Mouse (Mus musculus): ENCODE measurements around the gene Grik4. TPM values are rescaled to one million over a fixed set of nuclear protein-coding genes. Genes with fewer than 3 reads are reported as not detected.

The Grik4 gene
- polyA plus RNA-seq, 2 experiments, result 0.19 to 0.38 TPM

GRCm38 (mm10) chr9:42908657-42909313 lies 35.5 kb downstream of the Grik4 start:
- TF ChIP-seq CTCF (IDR thresholded peaks at IDR 0.05; ENCODE audit: low read depth), result no peak
- no peak for TF ChIP-seq EP300 (IDR thresholded peaks at IDR 0.05; ENCODE audit: low read depth)
- Histone ChIP-seq H3K4me3 (ENCODE audit: insufficient read depth in 1 of 2, low read depth in 2 of 2, low read length in 2 of 2) (no peak overlapping the region), H3K27ac (no peak overlapping the region), H3K36me3 (replicated peaks; ENCODE audit: control insufficient read depth, insufficient read depth, low read depth) (no peaks in the 10 kb centered on the region), H3K4me2 (ENCODE audit: low read depth) (no peak overlapping the region), H3K9me3 (ENCODE audit: control insufficient read depth, low read length) (no peaks in the 10 kb centered on the region), H3K27me3 (ENCODE audit: control insufficient read depth, insufficient read depth, low read length) (no peaks in the 10 kb centered on the region), H3K9ac (replicated peaks) (no peak overlapping the region), H3K4me1 (replicated peaks; ENCODE audit: control insufficient read depth in 2 of 2, insufficient read depth in 2 of 2, low read length in 1 of 2) (peaks cover 0 to 15% of the 10 kb centered on the region in 2 experiments; a peak in 2 of 4 replicates)
- 0 out of 2 replicates have a peak, but pooled peaks have one; percentile 31 for ATAC-seq (ENCODE audit: insufficient read depth)
- DNase-seq (ENCODE audit: low read depth in 3 of 3, low spot score in 3 of 3), result no peak
- 15% methylated on average over 8 of the region's 8 CpGs for WGBS (ENCODE audit: insufficient replicate concordance)

- H3K9ac ChIP-seq (replicated peaks), result no peak overlapping the region
- H3K9me3 ChIP-seq (ENCODE audit: control insufficient read depth, low read length), result no peaks in the 10 kb centered on the region
- ATAC-seq (ENCODE audit: insufficient read depth), result no peak
- 35% methylated on average over 3 of the region's 3 CpGs for WGBS (ENCODE audit: insufficient replicate concordance)
- no peak overlapping the region for H3K4me3 ChIP-seq (ENCODE audit: insufficient read depth in 1 of 2, low read depth in 2 of 2, low read length in 2 of 2)
- no peaks in the 10 kb centered on the region for H3K36me3 ChIP-seq (replicated peaks; ENCODE audit: control insufficient read depth, insufficient read depth, low read depth)
- no peaks in the 10 kb centered on the region for H3K27me3 ChIP-seq (ENCODE audit: control insufficient read depth, insufficient read depth, low read length)
- no peak overlapping the region for H3K27ac ChIP-seq
- no peak for DNase-seq (ENCODE audit: low read depth in 3 of 3, low spot score in 3 of 3)
- TF ChIP-seq CTCF (IDR thresholded peaks at IDR 0.05; ENCODE audit: low read depth) (no peak), EP300 (IDR thresholded peaks at IDR 0.05; ENCODE audit: low read depth) (no peak)
- H3K4me1 ChIP-seq (replicated peaks; ENCODE audit: control insufficient read depth in 2 of 2, insufficient read depth in 2 of 2, low read length in 1 of 2), result peaks cover 0 to 15% of the 10 kb centered on the region in 2 experiments; a peak in 2 of 4 replicates
- H3K4me2 ChIP-seq (ENCODE audit: low read depth), result no peak overlapping the region
Observed at GRCm38 (mm10) chr9:42906995-42907394, 37.3 kb downstream of the Grik4 start.

GRCm38 (mm10) chr9:42898091-42898591 lies 46.2 kb downstream of the Grik4 start:
- Histone ChIP-seq H3K9ac (replicated peaks) (no peak overlapping the region), H3K27me3 (ENCODE audit: control insufficient read depth, insufficient read depth, low read length) (peaks cover 25% of the 10 kb centered on the region), H3K4me2 (ENCODE audit: low read depth) (peak overlapping the region; percentile 53; the same call in 1 of the 2 replicates), H3K36me3 (replicated peaks; ENCODE audit: control insufficient read depth, insufficient read depth, low read depth) (no peaks in the 10 kb centered on the region), H3K4me3 (ENCODE audit: insufficient read depth in 1 of 2, low read depth in 2 of 2, low read length in 2 of 2) (no peak overlapping the region), H3K27ac (no peak overlapping the region), H3K4me1 (replicated peaks; ENCODE audit: control insufficient read depth in 2 of 2, insufficient read depth in 2 of 2, low read length in 1 of 2) (no peaks in the 10 kb centered on the region; a peak in 1 of 4 replicates), H3K9me3 (ENCODE audit: control insufficient read depth, low read length) (no peaks in the 10 kb centered on the region)
- WGBS (ENCODE audit: insufficient replicate concordance), result 9% methylated on average over 11 of the region's 11 CpGs
- ATAC-seq (ENCODE audit: insufficient read depth) (no peak), DNase-seq (ENCODE audit: low read depth in 3 of 3, low spot score in 3 of 3) (no peak)
- TF ChIP-seq CTCF (IDR thresholded peaks at IDR 0.05; ENCODE audit: low read depth) (no peak), EP300 (IDR thresholded peaks at IDR 0.05; ENCODE audit: low read depth) (no peak)

- no peak for ATAC-seq (ENCODE audit: insufficient read depth)
Observed at GRCm38 (mm10) chr9:42897361-42898051, 46.8 kb downstream of the Grik4 start.

More at GRCm38 (mm10) chr9:42897361-42898051, 46.8 kb downstream of the Grik4 start:
- Histone ChIP-seq H3K4me3 (ENCODE audit: insufficient read depth in 1 of 2, low read depth in 2 of 2, low read length in 2 of 2) (peak overlapping the region; percentile 7 to 34; a peak in 3 of 4 replicates), H3K4me1 (replicated peaks; ENCODE audit: control insufficient read depth in 2 of 2, insufficient read depth in 2 of 2, low read length in 1 of 2) (no peaks in the 10 kb centered on the region; a peak in 1 of 4 replicates), H3K27ac (no peak overlapping the region), H3K9me3 (ENCODE audit: control insufficient read depth, low read length) (no peaks in the 10 kb centered on the region), H3K4me2 (ENCODE audit: low read depth) (peak overlapping the region; percentile 53), H3K9ac (replicated peaks) (no peak overlapping the region), H3K27me3 (ENCODE audit: control insufficient read depth, insufficient read depth, low read length) (peaks cover 25% of the 10 kb centered on the region), H3K36me3 (replicated peaks; ENCODE audit: control insufficient read depth, insufficient read depth, low read depth) (no peaks in the 10 kb centered on the region)
- under 1% methylated on average over 51 of the region's 52 CpGs for WGBS (ENCODE audit: insufficient replicate concordance)
- TF ChIP-seq EP300 (IDR thresholded peaks at IDR 0.05; ENCODE audit: low read depth), result no peak
- no peak for TF ChIP-seq CTCF (IDR thresholded peaks at IDR 0.05; ENCODE audit: low read depth)
- DNase-seq (ENCODE audit: low read depth in 3 of 3, low spot score in 3 of 3), result no peak

All from liver, embryonic 14.5 days (tissue).